Mouse (Mus musculus): ENCODE results near the gene M1ap. TPM values are rescaled to one million over a fixed set of nuclear protein-coding genes. Genes with fewer than 3 reads are reported as not detected.
A peak's percentile ranks its signal among the peaks of the same experiment; 100 is the strongest.

M1ap gene
- total and polyA plus RNA-seq, 3 experiments = 2.4 to 6.4 (median 3.9) TPM

DNA sequence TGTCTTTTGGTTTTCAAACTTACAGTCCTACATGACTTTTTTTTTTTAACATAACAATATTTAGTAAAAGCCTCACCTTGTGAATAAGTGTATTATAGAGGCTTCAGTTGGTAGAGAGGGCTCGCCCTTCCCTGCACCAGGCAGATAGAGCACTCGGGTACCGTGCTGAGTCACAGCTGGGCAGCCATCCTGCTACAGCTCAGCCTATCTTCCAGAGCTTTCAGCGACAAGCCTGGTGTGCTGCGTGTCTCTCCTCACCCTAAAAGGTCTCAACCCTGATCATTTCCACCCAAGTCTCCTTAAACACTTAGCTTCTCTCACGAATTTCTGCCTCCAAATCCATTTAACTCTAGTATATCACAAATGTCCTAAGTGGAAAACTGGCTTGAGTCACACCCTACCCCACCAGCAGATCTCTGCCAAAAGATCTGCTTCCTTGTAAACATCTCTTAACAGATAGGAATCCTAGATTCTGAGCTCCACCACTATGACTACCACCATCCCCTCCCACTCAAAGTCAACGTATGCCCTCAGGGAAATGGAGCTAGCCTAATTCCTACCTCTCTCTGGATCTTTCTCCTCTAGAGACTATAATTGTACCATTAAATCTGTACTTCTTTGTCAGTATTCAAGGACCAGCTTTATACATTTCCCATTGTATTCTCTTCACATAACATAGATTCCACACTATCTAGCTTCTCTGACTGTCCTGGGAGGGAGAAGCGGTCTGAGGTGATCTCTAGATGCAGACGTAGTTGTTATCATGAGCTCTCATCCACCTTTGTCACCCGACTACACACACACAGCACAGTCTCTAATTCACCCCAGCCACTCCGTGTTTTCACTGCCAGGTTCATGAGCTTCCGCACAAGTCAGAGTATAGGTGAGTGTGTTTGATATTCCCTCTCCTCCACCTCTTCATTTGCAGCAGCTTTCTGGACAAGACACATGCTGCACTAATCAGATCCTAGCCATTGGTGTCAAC, 68.1 kb downstream of the M1ap start:
- Histone ChIP-seq H3K9ac (ENCODE audit: insufficient read depth, low read depth) (no peak overlapping the region), H3K79me2 (replicated peaks; ENCODE audit: control insufficient read depth, extremely low read depth, insufficient read depth, poor library complexity, severe bottlenecking) (no peaks in the 10 kb centered on the region), H3K9me3 (replicated peaks; ENCODE audit: low read length) (peaks cover 5% of the 10 kb centered on the region), H3K27ac (ENCODE audit: insufficient read depth, low read depth) (no peak overlapping the region), H3K36me3 (replicated peaks in 1 of 2; ENCODE audit: control insufficient read depth in 1 of 2, insufficient read depth in 1 of 2, low read length in 1 of 2) (no peaks in the 10 kb centered on the region), H3K4me2 (ENCODE audit: insufficient read depth, low read depth, poor library complexity, severe bottlenecking) (no peak overlapping the region), H3K4me1 (ENCODE audit: control insufficient read depth in 1 of 2, insufficient read depth in 2 of 2) (peaks cover 2 to 70% of the 10 kb centered on the region in 2 experiments; a peak in 3 of 4 replicates), H3K27me3 (replicated peaks) (no peaks in the 10 kb centered on the region), H3K4me3 (replicated peaks in 1 of 3; ENCODE audit: low read depth in 2 of 3, low read length in 2 of 3, poor library complexity in 1 of 3) (no peak overlapping the region)
- dilution Hi-C loops (cut with MboI; ENCODE audit: extremely low pct_ligation_motif_present, extremely low pct_unique_long_range_greater_than_20kb, low sequenced_read_pairs) (no loop called here), in situ Hi-C loops (cut with MboI; ENCODE audit: low pct_ligation_motif_present, low pct_unique_long_range_greater_than_20kb, low sequenced_read_pairs) (no loop called here)
- TF ChIP-seq IRF4 (IDR thresholded peaks at IDR 0.05; ENCODE audit: low read depth, low read length) = no peak
- DNase-seq (ENCODE audit: extremely low read depth) = no peak

DNA sequence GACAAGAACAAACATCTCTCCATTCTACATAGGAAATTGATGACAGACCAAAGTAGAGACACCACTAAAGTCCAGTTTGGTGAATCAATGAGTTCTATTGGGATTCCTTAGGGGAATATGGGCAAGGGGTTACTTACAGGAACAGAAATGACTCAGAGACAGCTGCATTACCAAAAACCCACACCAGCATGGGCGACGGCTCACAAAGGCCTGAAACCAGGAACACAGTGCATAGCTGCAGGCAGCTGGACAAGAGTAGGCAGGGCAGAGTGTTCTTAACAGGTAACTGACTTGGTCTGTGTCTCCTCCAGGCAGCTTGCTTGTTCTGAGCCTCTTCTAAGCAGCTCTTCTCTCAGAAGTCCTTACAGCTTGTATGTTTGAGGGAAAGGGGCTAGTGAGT, 69.0 kb downstream of the M1ap start:
- Histone ChIP-seq H3K79me2 (replicated peaks; ENCODE audit: control insufficient read depth, extremely low read depth, insufficient read depth, poor library complexity, severe bottlenecking) (no peaks in the 10 kb centered on the region), H3K36me3 (replicated peaks in 1 of 2; ENCODE audit: control insufficient read depth in 1 of 2, insufficient read depth in 1 of 2, low read length in 1 of 2) (no peaks in the 10 kb centered on the region), H3K27me3 (replicated peaks) (no peaks in the 10 kb centered on the region), H3K27ac (ENCODE audit: insufficient read depth, low read depth) (no peak overlapping the region), H3K4me3 (replicated peaks in 1 of 3; ENCODE audit: low read depth in 2 of 3, low read length in 2 of 3, poor library complexity in 1 of 3) (no peak overlapping the region), H3K9me3 (replicated peaks; ENCODE audit: low read length) (peaks cover 5% of the 10 kb centered on the region), H3K9ac (ENCODE audit: insufficient read depth, low read depth) (no peak overlapping the region), H3K4me2 (ENCODE audit: insufficient read depth, low read depth, poor library complexity, severe bottlenecking) (no peak overlapping the region), H3K4me1 (ENCODE audit: control insufficient read depth in 1 of 2, insufficient read depth in 2 of 2) (peaks cover 2 to 60% of the 10 kb centered on the region in 2 experiments; a peak in 3 of 4 replicates)
- TF ChIP-seq EP300 (IDR thresholded peaks at IDR 0.05; ENCODE audit: low read length) = 0 out of 2 replicates have a peak, but pooled peaks have one; percentile 24
- TF ChIP-seq KAT2A (IDR thresholded peaks at IDR 0.05; ENCODE audit: insufficient replicate concordance, low read length) = no peak
- no peak for DNase-seq (ENCODE audit: extremely low read depth)
- in situ Hi-C loops (cut with MboI; ENCODE audit: low pct_ligation_motif_present, low pct_unique_long_range_greater_than_20kb, low sequenced_read_pairs) (no loop called here), dilution Hi-C loops (cut with MboI; ENCODE audit: extremely low pct_ligation_motif_present, extremely low pct_unique_long_range_greater_than_20kb, low sequenced_read_pairs) (no loop called here)

DNA sequence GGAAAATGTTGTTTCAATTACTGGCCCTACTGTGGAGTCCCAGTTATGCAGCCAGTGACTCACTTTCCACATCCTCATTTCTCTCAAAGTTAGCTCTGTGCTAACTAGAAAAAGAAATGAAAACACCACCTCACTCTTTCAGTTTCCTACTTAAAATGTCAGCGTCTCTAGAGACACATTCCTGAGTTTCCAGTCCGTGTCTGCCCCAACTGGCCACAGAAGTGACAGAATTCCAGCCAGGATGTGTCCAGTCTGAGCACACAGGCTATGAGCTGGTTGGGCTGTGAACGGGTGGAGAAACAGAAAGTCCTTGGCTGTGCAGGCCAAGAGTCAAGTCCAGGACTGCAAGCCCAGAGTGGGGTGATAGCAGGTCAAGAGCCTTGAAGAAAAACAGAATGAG, 70.5 kb downstream of the M1ap start:
- 0 out of 2 replicates have a peak overlapping the region, but pooled peaks have one; percentile 3 for H3K9ac ChIP-seq (ENCODE audit: insufficient read depth, low read depth)
- H3K4me2 ChIP-seq (ENCODE audit: insufficient read depth, low read depth, poor library complexity, severe bottlenecking) = 0 out of 2 replicates have a peak overlapping the region, but pooled peaks have one; percentile 22
- dilution Hi-C loops (cut with MboI; ENCODE audit: extremely low pct_ligation_motif_present, extremely low pct_unique_long_range_greater_than_20kb, low sequenced_read_pairs) (no loop called here), in situ Hi-C loops (cut with MboI; ENCODE audit: low pct_ligation_motif_present, low pct_unique_long_range_greater_than_20kb, low sequenced_read_pairs) (no loop called here)
- H3K4me3 ChIP-seq (replicated peaks in 1 of 3; ENCODE audit: low read depth in 2 of 3, low read length in 2 of 3, poor library complexity in 1 of 3) = no peak overlapping the region
- H3K9me3 ChIP-seq (replicated peaks; ENCODE audit: low read length) = peaks cover 5% of the 10 kb centered on the region
- H3K36me3 ChIP-seq (replicated peaks in 1 of 2; ENCODE audit: control insufficient read depth in 1 of 2, insufficient read depth in 1 of 2, low read length in 1 of 2) = no peaks in the 10 kb centered on the region
- TF ChIP-seq ZNF384 (IDR thresholded peaks at IDR 0.05; ENCODE audit: low read depth, low read length) (no peak), TCF12 (IDR thresholded peaks at IDR 0.05; ENCODE audit: low read depth, low read length) (no peak), ETS1 (conservative IDR thresholded peaks at IDR 0.05; ENCODE audit: low read depth, low read length) (no peak; the same call in 1 of the 2 replicates), POLR2A (IDR thresholded peaks at IDR 0.05; ENCODE audit: low read depth, low read length) (no peak), JUN (IDR thresholded peaks at IDR 0.05; ENCODE audit: insufficient read depth, low read depth, low read length) (peak; percentile 16; the same call in 1 of the 2 replicates), ELF1 (IDR thresholded peaks at IDR 0.05; ENCODE audit: low read depth, low read length) (no peak), EP300 (IDR thresholded peaks at IDR 0.05; ENCODE audit: low read length) (peak; percentile 46; the same call in 1 of the 2 replicates), IRF4 (IDR thresholded peaks at IDR 0.05; ENCODE audit: low read depth, low read length) (0 out of 2 replicates have a peak, but pooled peaks have one; percentile 10), MEF2A (IDR thresholded peaks at IDR 0.05; ENCODE audit: borderline replicate concordance, low read depth, low read length) (no peak; the same call in 1 of the 2 replicates), MYC (IDR thresholded peaks at IDR 0.05; ENCODE audit: low read depth, low read length) (no peak)
- 0 out of 2 replicates have a peak overlapping the region, but pooled peaks have one; percentile 22 for H3K27ac ChIP-seq (ENCODE audit: insufficient read depth, low read depth)
- peaks cover 2 to 46% of the 10 kb centered on the region in 2 experiments; a peak in 3 of 4 replicates for H3K4me1 ChIP-seq (ENCODE audit: control insufficient read depth in 1 of 2, insufficient read depth in 2 of 2)
- H3K27me3 ChIP-seq (replicated peaks) = no peaks in the 10 kb centered on the region
- no peak for DNase-seq (ENCODE audit: extremely low read depth)
- no peaks in the 10 kb centered on the region for H3K79me2 ChIP-seq (replicated peaks; ENCODE audit: control insufficient read depth, extremely low read depth, insufficient read depth, poor library complexity, severe bottlenecking)

Measured in CH12.LX (cell line).